Mouse (Mus musculus) ovary, postnatal 10 days (tissue): ENCODE results near the gene Mto1.
A peak's percentile ranks its signal among the peaks of the same experiment; 100 is the strongest.
"Not testable (repeated sequence)": the region's sequence is repeated elsewhere in the genome, so short reads cannot be mapped to it uniquely, and the experiment has no call there.

Experiments
- DNase-seq: peaks from one replicate; pipeline ENCODE4 v3.0.0; 2022; ENCODE audit warnings: low spot score

Gene Mto1

DNA sequence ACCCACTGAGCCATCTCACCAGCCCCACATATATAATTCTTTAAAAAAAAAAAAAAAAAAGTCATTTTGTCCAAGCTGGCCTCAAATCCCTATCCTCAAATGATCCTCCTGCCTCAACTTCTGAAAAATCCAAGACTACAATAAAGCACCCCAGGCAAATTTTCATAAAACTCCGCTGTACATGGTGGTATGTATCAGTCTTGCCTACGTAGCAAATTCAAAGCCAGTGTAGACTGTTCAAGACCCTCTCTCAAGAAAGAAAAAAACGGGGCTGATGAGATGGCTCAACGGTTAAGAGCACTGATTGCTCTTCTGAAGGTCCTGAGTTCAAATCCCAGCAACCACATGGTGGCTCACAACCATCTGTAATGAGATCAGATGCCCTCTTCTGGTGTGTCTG lies 27.9 kb downstream of the Mto1 start:
- no peak for DNase-seq

DNA sequence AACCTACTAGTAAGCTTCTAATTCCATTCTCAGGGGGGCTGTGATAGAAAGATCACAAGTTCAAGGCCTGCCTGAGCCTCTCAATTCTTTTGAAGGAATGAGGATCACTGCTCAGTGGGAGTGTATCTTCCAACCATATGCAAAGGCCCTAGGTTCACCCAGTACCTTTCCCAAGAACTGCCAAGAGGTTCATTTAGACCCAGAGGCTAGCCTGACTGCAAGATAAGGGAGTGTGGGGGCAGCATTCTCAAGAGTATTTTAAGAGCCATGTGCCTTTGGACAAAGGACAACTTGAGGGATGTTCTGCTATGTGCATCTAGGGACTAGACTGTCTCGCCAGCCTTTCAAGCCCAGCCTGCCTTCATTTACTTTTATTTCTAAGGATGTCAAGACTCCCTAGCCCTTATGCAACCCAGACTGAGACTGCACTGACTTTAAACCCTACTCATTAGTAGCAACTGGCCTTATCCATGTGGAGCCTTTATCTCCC lies 28.6 kb downstream of the Mto1 start:
- DNase-seq = no peak

DNA sequence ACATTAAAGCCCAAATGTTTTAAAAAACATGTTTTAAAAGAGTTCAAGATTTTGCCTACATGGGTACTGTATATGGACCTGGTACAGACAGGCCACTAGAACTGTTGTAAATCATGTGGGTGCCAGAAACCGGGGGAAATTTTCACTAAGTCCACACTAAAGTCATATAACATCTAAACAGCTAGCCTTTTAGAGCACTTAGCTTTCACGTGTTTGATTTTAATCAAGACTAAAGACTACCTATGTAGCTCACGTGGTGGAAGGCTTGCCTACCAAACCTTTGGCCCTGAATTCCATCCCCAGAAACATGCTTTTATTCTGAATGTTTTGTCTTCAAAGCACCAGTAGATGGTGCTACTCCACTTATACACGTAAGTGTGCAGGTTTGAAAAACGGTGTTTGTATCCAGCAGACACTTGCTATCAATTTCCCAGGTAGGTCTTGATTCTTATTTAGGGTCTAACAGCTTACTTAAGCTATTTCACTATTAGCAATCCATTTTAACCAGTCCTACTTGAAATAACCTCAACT lies 29.1 kb downstream of the Mto1 start:
- no peak for DNase-seq

DNA sequence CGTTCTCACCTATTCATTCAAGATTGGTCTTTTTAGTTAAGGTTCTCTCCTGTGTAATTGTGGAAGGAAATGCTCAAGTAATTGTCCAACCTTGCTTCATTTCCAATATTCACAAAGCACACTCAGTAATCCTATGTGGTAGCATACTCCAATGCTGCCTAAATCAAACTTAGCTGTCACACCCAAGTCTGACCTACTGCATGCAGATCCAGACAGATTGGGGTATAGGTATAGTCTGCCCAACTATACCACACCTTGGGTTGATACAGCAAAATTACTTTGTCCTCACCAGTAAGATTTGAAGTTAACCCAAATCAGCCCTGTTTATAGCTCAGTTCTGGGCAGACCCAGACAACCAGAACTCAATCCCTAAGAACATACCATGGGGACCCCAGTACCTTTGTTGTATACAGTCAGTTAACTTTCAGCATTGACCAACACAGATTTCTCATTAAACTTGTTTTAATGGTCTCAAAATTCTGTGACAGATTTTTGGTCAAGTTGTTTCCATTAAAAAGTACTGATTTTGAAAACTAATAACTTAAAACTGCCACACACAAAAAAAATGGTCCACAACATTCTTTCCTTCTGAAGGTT lies 30.1 kb downstream of the Mto1 start:
- not testable (repeated sequence) for DNase-seq

DNA sequence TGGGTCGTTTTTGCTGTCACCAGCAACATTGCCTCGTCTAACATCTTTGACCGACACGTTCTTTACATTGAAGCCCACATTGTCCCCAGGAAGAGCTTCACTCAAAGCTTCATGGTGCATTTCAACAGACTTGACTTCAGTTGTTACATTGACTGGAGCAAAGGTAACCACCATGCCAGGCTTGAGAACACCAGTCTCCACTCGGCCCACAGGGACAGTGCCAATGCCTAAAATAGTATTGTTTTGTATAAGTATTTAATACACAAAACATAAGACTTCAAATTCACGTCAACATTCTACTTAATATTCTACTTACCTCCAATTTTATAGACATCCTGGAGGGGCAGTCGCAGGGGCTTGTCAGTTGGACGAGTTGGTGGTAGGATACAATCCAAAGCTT lies 31.3 kb downstream of the Mto1 start:
- not testable (repeated sequence) for DNase-seq

DNA sequence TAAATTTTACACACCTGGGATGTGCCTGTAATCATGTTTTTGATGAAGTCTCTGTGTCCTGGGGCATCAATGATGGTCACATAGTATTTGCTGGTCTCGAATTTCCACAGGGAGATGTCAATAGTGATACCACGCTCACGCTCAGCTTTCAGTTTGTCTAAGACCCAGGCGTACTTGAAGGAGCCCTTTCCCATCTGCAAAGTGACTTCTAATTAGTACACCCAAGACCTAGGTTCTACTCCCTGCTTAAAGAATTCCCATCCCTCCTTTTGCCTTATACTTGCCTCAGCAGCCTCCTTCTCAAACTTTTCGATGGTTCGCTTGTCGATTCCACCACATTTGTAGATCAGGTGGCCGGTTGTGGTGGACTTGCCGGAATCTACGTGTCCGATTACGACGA lies 32.2 kb downstream of the Mto1 start:
- DNase-seq = not testable (repeated sequence)

DNA sequence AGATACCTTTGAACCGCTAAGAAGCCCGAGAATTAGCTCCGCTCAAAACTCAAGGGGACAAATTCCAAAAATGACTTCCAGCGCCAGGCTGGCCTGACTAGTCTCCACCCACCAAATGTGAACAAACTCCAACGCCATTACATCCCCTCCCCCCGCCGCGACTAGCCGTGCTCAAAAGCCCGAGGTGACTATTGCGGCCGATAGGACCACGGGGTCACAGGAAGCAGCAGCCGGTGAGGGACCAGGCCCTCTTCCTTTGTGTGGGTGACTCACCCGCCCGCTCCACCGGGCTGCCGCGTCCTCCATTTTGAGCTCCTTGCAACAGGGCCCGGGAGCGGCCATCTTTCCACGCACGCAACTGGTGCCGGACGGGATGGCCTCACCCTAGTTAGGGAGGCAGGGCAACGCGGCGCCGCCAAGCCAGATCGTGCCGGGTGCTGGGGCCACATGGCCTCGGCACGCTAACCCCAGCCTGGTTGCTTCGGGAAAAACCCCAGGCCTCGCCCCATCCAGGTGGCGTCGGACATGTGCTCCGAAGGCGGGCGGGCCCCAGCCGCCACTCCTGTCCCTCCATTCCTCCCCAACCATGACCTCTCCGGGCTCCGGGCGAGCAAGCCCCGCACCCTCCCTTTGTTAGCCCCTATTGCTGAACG lies 32.8 kb downstream of the Mto1 start:
- peak; percentile 40 for DNase-seq

DNA sequence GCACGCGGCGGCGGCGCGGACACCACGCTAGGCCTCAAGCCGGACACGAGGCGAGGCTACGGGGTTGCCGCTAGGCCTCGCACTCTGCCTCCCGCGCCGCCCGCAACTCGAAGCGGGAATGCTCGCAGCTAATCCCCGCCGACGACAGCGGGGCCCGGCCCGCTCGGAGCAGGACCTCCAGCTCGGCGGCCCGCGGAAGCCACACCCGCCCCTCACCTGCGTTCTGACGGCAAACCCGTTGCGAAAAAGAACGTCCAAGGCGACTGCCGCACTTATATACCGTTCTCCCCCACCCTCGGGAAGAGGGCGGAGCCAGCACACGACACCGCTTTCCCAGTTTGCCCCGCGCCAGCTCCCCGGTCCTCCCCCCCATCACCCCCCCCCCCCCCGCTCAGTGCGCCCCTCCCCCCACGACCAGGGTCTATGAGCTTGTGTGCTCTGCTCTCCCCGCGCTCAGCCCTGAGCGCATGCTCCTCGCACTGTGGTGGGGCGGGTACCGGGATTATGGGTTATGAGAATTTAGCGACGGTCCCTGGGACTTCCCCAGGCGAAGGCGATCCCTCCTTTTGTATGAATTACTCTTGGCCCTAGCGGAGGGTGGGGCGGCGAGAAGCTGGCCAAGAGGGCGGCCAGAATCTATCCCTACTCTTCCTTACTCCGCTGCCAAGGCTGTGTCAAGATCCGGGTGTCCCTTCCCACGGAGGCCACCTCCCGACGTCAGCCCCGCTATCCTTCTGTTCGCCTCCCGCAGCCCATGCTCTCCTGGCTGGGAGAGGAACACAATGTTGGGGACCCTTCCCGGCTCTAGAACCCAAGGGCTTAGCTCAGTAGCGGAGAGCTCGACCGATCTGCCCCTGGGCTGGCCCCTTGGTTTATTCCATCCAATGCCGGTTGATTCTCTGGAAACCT lies 33.7 kb downstream of the Mto1 start:
- peak; percentile 91 for DNase-seq

DNA sequence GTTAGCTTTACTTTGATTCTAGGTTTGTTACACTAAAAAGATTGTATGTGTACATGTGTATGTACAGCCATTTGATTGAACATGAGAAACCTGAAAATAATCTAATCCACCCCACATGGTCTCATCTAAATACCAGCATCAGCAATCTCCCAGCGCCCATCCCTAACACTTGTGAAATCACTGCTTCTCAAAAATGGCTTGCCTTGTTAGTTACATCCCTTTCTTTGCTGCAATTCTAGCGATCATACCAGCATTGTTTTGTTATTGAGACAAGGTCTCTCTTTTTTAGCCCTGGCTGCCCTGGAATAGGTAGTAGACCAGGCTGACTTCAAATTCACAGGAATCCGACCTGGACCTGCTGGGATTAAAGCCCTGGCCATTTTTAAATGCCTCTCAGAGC lies 34.4 kb downstream of the Mto1 start:
- DNase-seq = no peak

DNA sequence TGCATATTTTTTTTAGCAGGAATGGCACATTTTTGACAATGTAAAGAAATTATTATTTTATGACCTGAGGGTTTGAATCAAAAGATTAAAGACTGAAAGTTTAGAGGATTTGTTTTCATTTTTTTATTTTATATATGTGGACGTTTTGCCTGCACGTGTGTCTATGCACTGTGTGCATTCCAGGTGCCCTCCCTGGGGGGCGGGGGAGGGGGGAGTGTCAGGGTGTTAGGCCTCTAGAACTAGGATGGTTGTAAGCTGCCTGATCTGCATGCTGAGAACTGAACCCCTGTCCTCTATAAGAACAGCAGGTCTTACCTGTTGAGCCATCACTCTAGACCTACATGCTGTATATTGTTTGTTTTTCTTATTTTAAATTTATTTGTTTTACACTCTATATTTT lies 36.7 kb downstream of the Mto1 start:
- no peak for DNase-seq

DNA sequence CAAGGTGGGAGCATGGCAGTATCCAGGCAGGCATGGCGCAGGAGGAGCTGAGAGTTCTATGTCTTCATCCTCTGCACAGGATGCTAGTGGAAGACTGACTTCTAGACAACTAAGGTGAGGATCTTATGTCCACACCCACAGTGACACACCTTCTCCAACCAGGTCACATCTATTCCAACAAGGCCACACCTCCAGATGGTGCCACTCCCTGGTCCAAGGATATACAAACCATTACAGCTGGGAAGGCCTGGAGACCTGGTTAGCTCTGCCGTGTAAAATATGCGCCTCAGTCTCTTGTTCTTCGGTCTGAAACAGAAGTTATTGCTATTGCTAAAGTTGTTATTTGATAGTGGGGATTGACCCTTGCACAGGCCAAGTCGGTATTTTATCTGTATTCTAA lies 40.0 kb downstream of the Mto1 start:
- DNase-seq = not testable (repeated sequence)

DNA sequence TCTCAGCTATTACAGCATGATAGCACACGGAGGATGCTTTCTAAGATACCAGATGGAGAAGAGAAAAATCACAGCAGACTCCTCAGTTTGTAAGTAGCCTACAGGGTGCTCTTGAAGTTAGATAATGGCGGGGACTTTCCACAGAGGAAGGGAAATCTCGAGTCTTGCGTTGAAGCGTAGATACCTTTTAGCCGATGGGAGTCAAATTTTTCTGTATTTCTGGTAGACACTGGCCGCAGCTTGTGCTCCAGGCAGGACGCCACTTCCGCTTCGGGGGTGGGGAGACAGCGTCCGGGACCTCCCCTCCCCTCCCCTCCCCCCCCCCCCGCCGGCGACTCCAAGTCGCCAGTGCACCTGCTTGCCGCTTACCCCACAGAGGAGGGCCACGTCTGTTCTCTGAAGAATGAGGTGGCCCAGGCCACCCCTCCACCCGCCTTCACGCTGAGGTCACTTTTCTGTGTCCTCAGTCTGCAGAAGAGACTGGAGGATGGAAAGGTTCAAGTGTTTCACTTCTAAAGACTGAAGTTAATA lies 40.9 kb downstream of the Mto1 start, which contains the start of gene Eef1a1:
Gene Eef1a1, minus strand, starts transcription at position 262 of the 531 bp plus-strand sequence.
- no peak for DNase-seq

DNA sequence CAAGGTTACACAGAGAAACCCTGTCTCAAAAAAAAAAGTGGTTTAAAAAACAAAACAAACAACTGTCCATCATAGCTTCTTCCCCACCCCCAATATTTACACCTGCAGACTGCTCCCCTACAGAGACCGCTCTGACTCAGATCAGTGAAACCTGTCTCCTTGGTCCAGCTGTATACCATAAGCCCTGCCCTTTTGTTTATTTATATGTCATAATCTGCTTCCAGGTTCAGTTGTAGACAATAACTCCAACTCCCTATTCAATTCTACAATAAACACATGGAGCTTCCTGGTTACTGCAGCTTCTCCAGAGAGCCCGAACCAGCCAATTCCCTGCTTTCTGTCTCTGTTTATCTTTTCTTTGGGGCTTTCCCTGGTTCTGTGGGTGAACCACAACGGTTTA lies 43.2 kb downstream of the Mto1 start:
- no peak for DNase-seq

DNA sequence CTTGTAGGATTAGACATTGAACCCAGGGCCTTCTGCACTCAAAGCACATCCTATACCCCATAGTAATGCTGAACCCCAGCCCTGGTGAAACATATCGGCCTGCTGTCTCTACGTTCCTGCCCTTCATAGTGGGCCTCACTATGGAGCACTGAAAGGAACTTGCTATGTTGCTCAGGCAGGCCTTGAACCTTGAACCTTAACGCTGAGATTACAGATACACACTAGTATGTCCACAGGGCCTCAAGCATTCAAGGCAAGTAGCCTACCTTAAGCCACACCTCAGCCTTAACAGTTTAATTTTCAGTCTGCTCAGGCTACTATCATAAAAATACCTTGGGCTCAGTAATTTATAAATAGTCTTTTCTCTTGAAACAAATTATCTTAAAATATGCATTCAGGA lies 44.2 kb downstream of the Mto1 start:
- no peak for DNase-seq

DNA sequence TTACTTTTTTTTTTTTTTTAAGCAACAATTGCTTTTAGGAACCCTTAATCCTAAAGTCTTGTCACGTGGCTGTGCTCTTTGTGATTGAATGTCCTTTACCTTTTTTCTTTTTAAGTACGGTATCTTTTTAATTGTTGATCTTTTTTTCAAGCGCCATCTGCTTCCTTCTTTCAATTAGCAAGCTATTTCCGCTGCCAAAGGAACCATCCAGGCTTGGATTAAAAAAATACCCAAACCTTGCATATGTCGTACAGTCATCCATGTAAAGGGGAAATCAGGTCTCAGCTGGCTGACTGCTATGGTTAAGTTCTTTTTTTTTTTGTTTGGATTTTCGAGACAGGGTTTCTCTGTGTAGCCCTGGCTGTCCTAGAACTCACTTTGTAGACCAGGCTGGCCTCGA lies 45.2 kb downstream of the Mto1 start:
- DNase-seq = no peak

DNA sequence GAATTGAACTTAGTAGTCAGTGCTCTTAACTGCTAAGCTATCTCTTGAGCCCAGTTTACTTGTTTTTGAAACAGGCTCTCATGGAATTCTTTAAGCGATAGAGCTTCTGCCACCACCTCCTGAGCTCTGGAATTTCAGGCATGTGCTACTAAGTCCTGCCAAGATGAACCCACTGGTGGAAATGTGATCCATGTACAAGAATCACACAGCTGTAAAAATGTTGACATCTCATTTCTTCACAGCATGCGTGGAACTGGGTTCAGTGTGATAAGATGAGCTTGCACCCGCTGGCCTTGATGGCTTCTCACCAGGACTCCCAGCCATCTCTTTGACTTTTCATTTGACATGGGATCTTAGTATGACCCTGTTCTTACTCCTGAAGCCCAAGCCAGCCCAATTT lies 52.4 kb downstream of the Mto1 start:
- no peak for DNase-seq

DNA sequence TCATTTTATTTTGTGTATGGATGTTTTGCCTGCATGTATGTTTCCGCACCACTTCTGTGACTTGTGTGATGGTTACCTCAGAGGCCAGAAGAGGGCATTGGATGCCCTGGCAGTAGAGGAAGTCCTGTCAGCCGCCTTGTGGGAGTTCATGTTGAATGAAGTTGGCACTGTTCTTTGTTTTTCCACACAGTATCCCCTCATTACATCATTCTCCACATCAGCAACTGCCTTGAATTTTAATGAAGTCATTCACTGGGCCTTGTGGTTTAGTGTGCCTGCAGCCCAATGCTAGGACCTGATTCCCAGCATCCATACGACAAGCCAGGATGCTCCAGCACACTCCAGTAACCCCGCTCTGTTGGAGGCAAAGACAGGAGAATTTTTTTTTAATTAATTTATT lies 53.3 kb downstream of the Mto1 start:
- no peak for DNase-seq

DNA sequence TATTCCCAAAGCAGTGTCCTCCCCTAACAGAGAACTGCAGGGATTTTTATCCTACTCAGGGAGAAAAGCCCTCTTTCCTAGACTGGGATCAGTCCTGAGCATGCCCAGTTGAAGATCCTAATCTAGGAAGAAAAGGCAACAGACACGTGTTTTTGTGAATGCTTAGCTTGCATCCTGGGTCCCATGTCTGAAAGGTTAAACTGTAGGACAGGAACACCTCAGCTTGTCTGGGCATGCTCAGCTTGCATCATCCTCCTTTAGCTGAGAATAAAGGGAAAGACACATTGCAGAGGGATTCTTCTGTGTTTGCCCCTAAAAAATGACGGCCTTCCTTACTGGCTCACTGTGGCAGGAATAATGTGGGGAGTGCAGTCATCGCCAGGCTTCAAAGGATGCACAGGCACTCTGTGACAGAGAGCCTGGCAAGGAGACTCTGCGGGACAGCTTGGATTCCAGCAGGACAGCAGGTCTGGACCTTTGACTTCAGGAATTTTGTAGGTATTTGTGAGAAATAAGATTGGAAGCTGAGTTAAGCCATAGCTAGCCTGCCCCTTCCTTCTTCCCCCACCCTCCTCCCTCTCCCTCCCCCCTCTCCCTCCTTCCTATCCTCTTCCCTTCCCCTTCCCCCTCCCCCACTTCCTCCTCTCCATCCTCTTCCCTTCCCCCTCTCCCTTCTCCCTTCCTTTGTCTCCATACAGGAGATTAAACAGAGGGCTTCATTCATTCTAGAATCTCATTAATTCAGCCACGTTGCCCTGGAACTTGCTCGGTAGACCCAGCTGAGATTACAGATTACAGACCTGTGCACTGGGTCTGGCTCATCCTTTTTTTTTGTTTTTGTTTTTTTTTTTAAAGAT lies 55.4 kb downstream of the Mto1 start:
- DNase-seq = no peak

DNA sequence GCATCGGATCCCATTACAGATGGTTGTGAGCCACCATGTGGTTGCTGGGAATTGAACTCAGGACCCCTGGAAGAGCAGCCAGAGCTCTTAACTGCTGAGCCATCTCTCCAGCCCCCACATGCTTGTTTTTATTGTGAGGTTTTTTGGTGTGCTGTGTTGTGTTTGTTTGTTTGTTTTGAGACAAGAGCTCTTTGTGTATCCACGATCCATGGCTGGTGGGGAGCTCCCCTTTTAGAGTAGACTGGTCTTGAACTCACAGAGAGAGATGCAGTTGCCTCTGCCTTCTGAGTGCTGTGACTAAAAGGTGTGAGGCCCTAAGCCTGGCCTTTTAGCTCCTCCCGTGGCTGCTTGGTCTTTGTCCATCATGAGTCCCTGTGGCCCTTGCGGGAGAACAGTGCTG lies 56.1 kb downstream of the Mto1 start:
- no peak for DNase-seq

DNA sequence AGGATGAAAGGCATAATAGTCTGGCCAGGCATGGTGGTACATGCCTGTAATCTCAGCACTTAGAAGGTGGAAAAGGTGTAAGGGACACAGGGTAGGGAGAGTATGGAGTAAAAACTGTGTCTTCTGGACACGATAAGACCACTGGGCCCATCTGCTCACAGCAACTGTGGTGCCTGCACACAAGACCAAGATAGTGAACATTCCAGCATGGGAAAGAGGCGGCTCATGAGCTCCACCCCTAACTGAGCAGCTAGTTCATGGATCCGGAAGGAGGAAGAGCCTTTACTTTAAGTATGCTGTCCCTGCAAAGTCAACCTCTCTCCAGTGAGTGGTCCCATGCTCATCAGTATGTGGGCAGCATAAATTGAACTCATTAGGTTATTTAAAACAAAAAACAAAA lies 56.7 kb downstream of the Mto1 start:
- no peak for DNase-seq

DNA sequence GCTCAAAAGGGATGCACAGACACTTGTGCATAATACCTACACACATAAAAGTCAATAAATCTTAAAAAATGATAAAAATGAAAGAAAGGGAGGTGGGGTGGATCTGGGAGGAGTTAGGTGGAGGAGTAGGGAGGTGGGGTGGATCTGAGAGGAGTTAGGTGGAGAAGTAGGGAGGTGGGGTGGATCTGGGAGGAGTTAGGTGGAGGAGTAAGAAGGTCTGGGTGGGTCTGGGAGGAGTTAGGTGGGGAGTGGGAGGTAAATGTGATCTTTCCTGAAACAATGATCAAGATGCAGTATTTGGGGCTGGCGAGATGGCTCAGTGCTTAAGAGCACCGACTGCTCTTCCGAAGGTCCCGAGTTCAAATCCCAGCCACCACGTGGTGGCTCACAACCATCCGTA lies 57.2 kb downstream of the Mto1 start:
- no peak for DNase-seq
